Mouse (Mus musculus) liver, embryonic 13.5 days (tissue): ENCODE measurements around the gene Col9a2. TPM values are rescaled to one million over a fixed set of nuclear protein-coding genes. Genes with fewer than 3 reads are reported as not detected.

Experiments
- ATAC-seq: fragments of 200-750 bp; cut with Nextera tagmentation; 2 replicates; pipeline ENCODE4 v1.8.0; 2017; ENCODE audit warnings: low read depth, mild to moderate bottlenecking, moderate number of reproducible peaks, moderate library complexity
- DNase-seq: peaks from one replicate; pipeline ENCODE4 v3.0.0; 2022
- H3K27ac ChIP-seq: fragments of 300-500 bp; sonication (generic); 2 replicates; pipeline ENCODE4 v1.5.1; 2015; ENCODE audit warnings: moderate library complexity, mild to moderate bottlenecking, inconsistent platforms
- H3K27me3 ChIP-seq: fragments of 300-500 bp; sonication (generic); 2 replicates; pipeline ENCODE4 v1.6.1; 2015; ENCODE audit warnings: mild to moderate bottlenecking, inconsistent platforms
- H3K36me3 ChIP-seq: fragments of 300-500 bp; sonication (generic); 2 replicates; pipeline ENCODE4 v1.6.1; 2015; ENCODE audit warnings: mild to moderate bottlenecking, inconsistent platforms
- H3K4me1 ChIP-seq: fragments of 300-500 bp; sonication (generic); replicated peaks from 2 replicates; pipeline ENCODE4 v1.6.1; 2015; ENCODE audit warnings: inconsistent platforms
- H3K4me2 ChIP-seq: fragments of 300-500 bp; sonication (generic); 2 replicates; pipeline ENCODE4 v1.6.1; 2015; ENCODE audit warnings: inconsistent platforms, mild to moderate bottlenecking, moderate library complexity
- H3K4me3 ChIP-seq: fragments of 300-500 bp; sonication (generic); replicated peaks from 2 replicates; pipeline ENCODE4 v1.5.1; 2015; ENCODE audit warnings: mild to moderate bottlenecking, inconsistent platforms
- H3K9ac ChIP-seq: fragments of 300-500 bp; sonication (generic); 2 replicates; pipeline ENCODE4 v1.6.1; 2015; ENCODE audit warnings: mild to moderate bottlenecking, inconsistent platforms
- H3K9me3 ChIP-seq: fragments of 300-500 bp; sonication (generic); replicated peaks from 2 replicates; pipeline ENCODE4 v1.6.1; 2016; ENCODE audit warnings: inconsistent platforms
- WGBS: fragments of 180-500 bp; shearing (Covaris S2); methylation state at CpG from one replicate; pipeline ENCODE4 v1.1.7; 2015; ENCODE audit not compliant: insufficient replicate concordance; 5-methylcytosine and 5-hydroxymethylcytosine counted together
- polyA plus RNA-seq: library from polyadenylated mRNA; unstranded; fragments of >200 nt; fragmentation: Nextera tagmentation; extraction: Ambion mirVana; gene quantifications from 2 replicates; pipeline ENCODE4 v1.2.1, GENCODE M21; 2015

Gene Col9a2
- polyA plus RNA-seq, 1 experiment from 2014 or later, result 2.3 TPM

GRCm38 (mm10) chr4:121008071-121008745, 31.0 kb upstream of the Col9a2 start:
- DNase-seq (no peak), ATAC-seq (no peak)
- Histone ChIP-seq H3K36me3 (0 out of 2 replicates have a peak, but pooled peaks cover 3% of the 10 kb centered on the region), H3K9ac (peak overlapping the region; percentile 30; the same call in 1 of the 2 replicates), H3K4me2 (no peak overlapping the region), H3K9me3 (no peaks in the 10 kb centered on the region), H3K27me3 (no peaks in the 10 kb centered on the region), H3K4me1 (peaks cover 98% of the 10 kb centered on the region), H3K27ac (peak overlapping the region; percentile 47), H3K4me3 (no peak overlapping the region)
- 40% methylated on average over 3 of the region's 3 CpGs for WGBS

- Histone ChIP-seq H3K4me3 (no peak overlapping the region), H3K36me3 (0 out of 2 replicates have a peak, but pooled peaks cover 3% of the 10 kb centered on the region), H3K9me3 (no peaks in the 10 kb centered on the region), H3K4me2 (no peak overlapping the region), H3K27ac (peak overlapping the region; percentile 47), H3K4me1 (peaks cover 99% of the 10 kb centered on the region), H3K9ac (no peak overlapping the region), H3K27me3 (no peaks in the 10 kb centered on the region)
- ATAC-seq (no peak), DNase-seq (no peak)
- 56% methylated on average over 5 of the region's 5 CpGs for WGBS
These were observed 30.0 kb upstream of the Col9a2 start for GRCm38 (mm10) chr4:121009151-121009550.

GRCm38 (mm10) chr4:121010770-121011549, 28.2 kb upstream of the Col9a2 start:
- Histone ChIP-seq H3K4me2 (no peak overlapping the region), H3K27me3 (no peaks in the 10 kb centered on the region)
- 57% methylated on average over 11 of the region's 11 CpGs for WGBS

GRCm38 (mm10) chr4:121014594-121015267, 24.5 kb upstream of the Col9a2 start:
- H3K9ac ChIP-seq, result peak overlapping the region; percentile 99
- 6% methylated on average over 10 of the region's 10 CpGs for WGBS
- peak overlapping the region; percentile 78 for H3K4me2 ChIP-seq
- H3K27ac ChIP-seq, result peak overlapping the region; percentile 94
- DNase-seq, result peak; percentile 67
- H3K9me3 ChIP-seq, result no peaks in the 10 kb centered on the region
- peak overlapping the region; percentile 100 for H3K4me3 ChIP-seq
- ATAC-seq, result peak; percentile 70
- peaks cover 70% of the 10 kb centered on the region for H3K4me1 ChIP-seq
- H3K36me3 ChIP-seq, result no peaks in the 10 kb centered on the region
- H3K27me3 ChIP-seq, result no peaks in the 10 kb centered on the region

More at GRCm38 (mm10) chr4:121010770-121011549, 28.2 kb upstream of the Col9a2 start:
- Histone ChIP-seq H3K9me3 (no peaks in the 10 kb centered on the region), H3K27ac (peak overlapping the region; percentile 20; the same call in 1 of the 2 replicates), H3K9ac (no peak overlapping the region), H3K36me3 (no peaks in the 10 kb centered on the region), H3K4me1 (peaks cover 99% of the 10 kb centered on the region), H3K4me3 (no peak overlapping the region)
- DNase-seq (no peak), ATAC-seq (no peak)

GRCm38 (mm10) chr4:121015268-121015659, 23.9 kb upstream of the Col9a2 start:
- 24% methylated on average over 7 of the region's 7 CpGs for WGBS
- H3K4me1 ChIP-seq, result peaks cover 64% of the 10 kb centered on the region
- no peak for ATAC-seq

GRCm38 (mm10) chr4:121016021-121016898, 22.9 kb upstream of the Col9a2 start:
- Histone ChIP-seq H3K9me3 (no peaks in the 10 kb centered on the region), H3K4me1 (peaks cover 63% of the 10 kb centered on the region), H3K4me2 (peak overlapping the region; percentile 78), H3K36me3 (no peaks in the 10 kb centered on the region), H3K27me3 (no peaks in the 10 kb centered on the region), H3K9ac (peak overlapping the region; percentile 99), H3K27ac (peak overlapping the region; percentile 94), H3K4me3 (peak overlapping the region; percentile 100)
- WGBS, result under 1% methylated on average over 39 of the region's 40 CpGs
- peak; percentile 59 for DNase-seq
- peak; percentile 49 for ATAC-seq

More at GRCm38 (mm10) chr4:121015268-121015659, 23.9 kb upstream of the Col9a2 start:
- Histone ChIP-seq H3K9me3 (no peaks in the 10 kb centered on the region), H3K4me2 (peak overlapping the region; percentile 78), H3K4me3 (peak overlapping the region; percentile 100), H3K27me3 (no peaks in the 10 kb centered on the region), H3K36me3 (no peaks in the 10 kb centered on the region), H3K27ac (peak overlapping the region; percentile 94), H3K9ac (peak overlapping the region; percentile 99)
- no peak for DNase-seq

- H3K4me1 ChIP-seq, result peaks cover 60% of the 10 kb centered on the region
- WGBS, result 0% methylated on average over 46 of the region's 48 CpGs
These were observed 22.1 kb upstream of the Col9a2 start, which contains the start of gene Smap2 for GRCm38 (mm10) chr4:121016928-121017657. Gene Smap2, minus strand, starts transcription at chr4:121017247.

GRCm38 (mm10) chr4:121018250-121018649, 20.9 kb upstream of the Col9a2 start:
- 53% methylated on average over 3 of the region's 3 CpGs for WGBS
- Histone ChIP-seq H3K4me3 (no peak overlapping the region), H3K27me3 (no peaks in the 10 kb centered on the region), H3K9ac (no peak overlapping the region), H3K9me3 (no peaks in the 10 kb centered on the region), H3K4me1 (peaks cover 56% of the 10 kb centered on the region), H3K4me2 (no peak overlapping the region), H3K27ac (no peak overlapping the region), H3K36me3 (no peaks in the 10 kb centered on the region)
- DNase-seq (no peak), ATAC-seq (no peak)

More at GRCm38 (mm10) chr4:121016928-121017657, 22.1 kb upstream of the Col9a2 start, which contains the start of gene Smap2:
- Histone ChIP-seq H3K27me3 (no peaks in the 10 kb centered on the region), H3K27ac (peak within 1 kb of the TSS; percentile 94), H3K9ac (peak within 1 kb of the TSS; percentile 99), H3K36me3 (no peaks in the 10 kb centered on the region), H3K4me2 (peak within 1 kb of the TSS; percentile 78), H3K4me3 (peak within 1 kb of the TSS; percentile 100), H3K9me3 (no peaks in the 10 kb centered on the region)
- ATAC-seq (peak; percentile 87), DNase-seq (peak; percentile 99)

- Histone ChIP-seq H3K27ac (no peak overlapping the region), H3K4me3 (no peak overlapping the region), H3K4me1 (peaks cover 50% of the 10 kb centered on the region), H3K9ac (no peak overlapping the region), H3K27me3 (no peaks in the 10 kb centered on the region), H3K36me3 (no peaks in the 10 kb centered on the region), H3K9me3 (no peaks in the 10 kb centered on the region), H3K4me2 (no peak overlapping the region)
- WGBS, result 62% methylated on average over 10 of the region's 10 CpGs
- ATAC-seq, result no peak
- no peak for DNase-seq
These were observed 19.0 kb upstream of the Col9a2 start for GRCm38 (mm10) chr4:121020040-121020790.
